Mouse (Mus musculus): ENCODE data around the gene Pcid2. TPM values are rescaled to one million over a fixed set of nuclear protein-coding genes. Genes with fewer than 3 reads are reported as not detected.
A peak's percentile ranks its signal among the peaks of the same experiment; 100 is the strongest.
"Not testable (repeated sequence)": the region's sequence is repeated elsewhere in the genome, so short reads cannot be mapped to it uniquely, and the experiment has no call there.

Gene Pcid2
- total RNA-seq, 2 experiments from 2014 or later, result 7.5 to 11.0 TPM

DNA sequence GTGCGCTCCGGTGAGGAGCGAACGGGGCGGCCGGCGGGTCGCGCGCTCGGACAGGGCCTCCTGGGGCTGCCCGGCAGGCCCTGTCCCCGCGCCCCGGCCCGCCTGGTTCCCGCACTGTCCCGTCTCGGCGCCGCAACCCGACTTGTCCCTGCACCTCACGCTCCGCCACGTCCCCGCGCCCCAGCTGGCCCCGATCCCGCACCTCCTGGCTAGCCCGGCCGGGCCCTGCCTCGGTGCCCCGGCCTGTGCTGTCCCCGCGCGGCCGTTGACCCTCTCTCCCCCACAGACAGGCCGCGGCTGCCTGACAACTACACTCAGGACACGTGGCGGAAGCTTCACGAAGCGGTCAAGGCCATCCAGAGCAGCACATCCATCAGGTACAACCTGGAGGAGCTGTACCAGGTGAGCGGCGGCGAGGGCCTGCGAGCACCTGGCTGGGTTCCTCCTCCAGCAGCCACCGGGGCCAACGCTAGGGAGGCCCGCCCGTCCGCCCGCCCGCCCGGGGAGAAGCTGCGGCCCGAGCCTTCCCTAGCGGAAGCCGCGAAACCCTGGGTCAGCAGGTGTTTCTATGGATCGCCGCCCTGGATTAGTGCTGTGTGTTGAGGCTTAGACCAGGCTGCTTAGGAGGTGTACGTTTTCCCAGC is 771 bp upstream of the Pcid2 start:
- DNase-seq, result no peak
- intact Hi-C loops (cut with DNase I), result loop anchor here (2.0 to 10.0 kb wide), 6 partner anchors 53 to 1551 kb away; partner anchors contain the start of genes Atp11a, Cars2, Ing1 and Lamp1

DNA sequence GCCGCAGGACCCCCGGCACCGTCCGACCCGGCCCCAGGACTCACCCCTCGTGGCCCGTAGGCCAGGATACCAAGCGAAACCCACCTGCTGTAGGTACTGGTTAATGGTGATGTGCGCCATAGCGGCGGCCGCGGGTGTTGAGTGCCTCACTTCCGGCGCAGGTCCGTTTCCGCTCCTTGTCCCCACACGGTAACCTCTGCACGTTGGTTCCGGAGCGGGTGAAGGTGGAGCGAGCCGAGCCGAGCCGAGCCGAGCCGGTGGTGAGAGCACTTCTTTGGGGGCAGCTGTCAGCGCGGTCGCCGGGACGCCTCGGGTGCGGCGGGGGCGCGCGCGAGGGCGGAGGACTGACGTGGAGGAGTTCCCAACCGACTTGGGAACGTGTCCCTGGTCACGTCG is 570 bp downstream of the Pcid2 start:
- DNase-seq, result peak; percentile 92 to 93
- intact Hi-C loops (cut with DNase I), result loop anchor here (2.0 to 10.0 kb wide), 7 partner anchors 54 to 1550 kb away; partner anchors contain the start of genes Atp11a, Cars2, Ing1 and Lamp1

DNA sequence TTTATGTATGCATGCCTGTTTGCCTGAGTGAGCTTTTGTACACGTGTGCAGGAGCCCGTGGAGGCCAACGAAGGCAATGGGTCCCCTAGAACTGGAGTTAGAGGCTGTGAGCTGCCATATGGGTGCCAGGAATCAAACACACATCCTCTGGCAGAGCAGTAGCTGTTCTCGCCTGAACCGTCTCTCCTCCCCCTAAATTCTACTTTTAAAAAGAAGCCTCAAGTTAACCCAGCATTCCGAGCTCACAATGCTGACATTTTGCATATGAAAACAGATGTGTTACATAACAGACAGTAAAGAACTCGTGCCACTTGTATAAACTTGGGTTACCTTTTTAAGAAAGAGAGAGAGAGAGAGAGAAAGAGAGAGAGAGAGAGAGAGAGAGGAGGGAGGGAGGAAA is 27.7 kb downstream of the Pcid2 start:
- intact Hi-C loops (cut with DNase I), result no loop called here

DNA sequence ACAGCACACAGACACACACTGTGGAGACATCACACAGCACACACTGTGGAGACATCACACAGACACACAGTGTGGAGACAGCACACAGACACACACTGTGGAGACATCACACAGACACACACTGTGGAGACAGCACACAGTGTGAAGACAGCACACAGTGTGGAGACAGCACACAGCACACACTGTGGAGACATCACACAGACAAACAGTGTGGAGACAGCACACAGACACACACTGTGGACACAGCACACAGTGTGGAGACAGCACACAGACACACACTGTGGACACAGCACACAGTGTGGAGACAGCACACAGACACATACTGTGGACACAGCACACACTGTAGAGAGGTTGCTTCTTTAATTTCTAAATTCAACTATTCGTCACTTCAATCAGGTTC is 29.7 kb downstream of the Pcid2 start:
- intact Hi-C loops (cut with DNase I); DNase-seq: not testable (repeated sequence)

More for the DNA sequence above, 27.7 kb downstream of the Pcid2 start:
- DNase-seq, result no peak

DNA sequence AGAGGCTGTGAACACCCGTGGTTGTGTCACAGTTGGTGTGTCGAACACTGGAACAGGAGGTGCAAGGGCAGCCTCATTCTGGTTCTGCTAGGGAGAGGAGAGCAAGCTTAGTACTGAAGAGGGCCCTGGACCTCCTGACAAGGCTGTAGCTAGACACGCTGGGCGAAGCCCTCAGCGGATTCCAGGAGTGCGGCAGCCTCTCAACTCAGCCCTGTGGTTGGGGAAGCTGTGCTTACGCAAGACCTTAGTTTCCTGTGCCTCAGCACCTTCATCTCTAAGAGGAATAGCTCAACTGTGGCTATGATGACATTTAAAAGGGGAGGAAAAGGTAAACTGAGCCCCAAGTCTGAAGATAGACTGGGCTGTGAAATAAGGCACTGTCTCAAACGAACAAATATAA is 30.2 kb downstream of the Pcid2 start:
- intact Hi-C loops (cut with DNase I), result no loop called here
- DNase-seq, result no peak

DNA sequence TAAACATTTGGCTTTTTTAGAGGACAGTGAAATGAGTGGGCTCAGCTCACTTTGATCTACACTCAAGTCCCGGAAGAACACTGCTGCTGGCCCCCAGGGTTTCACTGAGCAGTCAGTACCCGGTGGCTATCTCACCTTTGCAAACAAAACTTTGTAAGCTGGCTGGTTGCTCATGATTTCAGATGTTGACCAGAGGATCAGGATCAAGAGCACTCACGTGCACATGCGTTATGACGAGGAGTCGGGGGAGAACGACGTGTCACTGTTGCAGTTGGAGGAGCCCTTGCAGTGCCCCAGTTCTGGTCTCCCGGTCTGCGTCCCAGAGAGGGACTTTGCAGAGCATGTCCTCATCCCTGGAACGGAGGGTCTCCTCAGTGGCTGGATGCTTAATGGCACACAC is 32.0 kb downstream of the Pcid2 start:
- intact Hi-C loops (cut with DNase I), result no loop called here
- DNase-seq, result no peak

DNA sequence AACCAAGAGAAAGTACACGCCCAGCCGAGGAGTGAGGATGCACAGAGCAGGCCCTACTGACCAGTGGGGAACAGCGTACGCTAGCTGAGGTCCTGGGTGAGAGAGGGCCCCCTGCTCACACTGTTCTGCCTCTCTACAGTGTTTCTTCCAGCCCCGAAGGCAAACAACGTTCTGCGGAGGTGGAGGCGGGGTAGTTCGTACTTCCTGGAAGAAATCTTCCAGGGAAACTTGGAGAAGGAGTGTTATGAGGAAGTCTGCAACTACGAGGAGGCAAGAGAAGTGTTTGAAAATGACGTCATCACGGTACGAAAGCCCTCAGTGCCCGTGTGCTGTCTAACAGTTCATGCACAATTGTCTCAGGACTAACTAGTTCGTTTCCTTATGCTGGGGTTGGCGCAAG is 42.1 kb downstream of the Pcid2 start:
- DNase-seq, result no peak
- intact Hi-C loops (cut with DNase I), result no loop called here

DNA sequence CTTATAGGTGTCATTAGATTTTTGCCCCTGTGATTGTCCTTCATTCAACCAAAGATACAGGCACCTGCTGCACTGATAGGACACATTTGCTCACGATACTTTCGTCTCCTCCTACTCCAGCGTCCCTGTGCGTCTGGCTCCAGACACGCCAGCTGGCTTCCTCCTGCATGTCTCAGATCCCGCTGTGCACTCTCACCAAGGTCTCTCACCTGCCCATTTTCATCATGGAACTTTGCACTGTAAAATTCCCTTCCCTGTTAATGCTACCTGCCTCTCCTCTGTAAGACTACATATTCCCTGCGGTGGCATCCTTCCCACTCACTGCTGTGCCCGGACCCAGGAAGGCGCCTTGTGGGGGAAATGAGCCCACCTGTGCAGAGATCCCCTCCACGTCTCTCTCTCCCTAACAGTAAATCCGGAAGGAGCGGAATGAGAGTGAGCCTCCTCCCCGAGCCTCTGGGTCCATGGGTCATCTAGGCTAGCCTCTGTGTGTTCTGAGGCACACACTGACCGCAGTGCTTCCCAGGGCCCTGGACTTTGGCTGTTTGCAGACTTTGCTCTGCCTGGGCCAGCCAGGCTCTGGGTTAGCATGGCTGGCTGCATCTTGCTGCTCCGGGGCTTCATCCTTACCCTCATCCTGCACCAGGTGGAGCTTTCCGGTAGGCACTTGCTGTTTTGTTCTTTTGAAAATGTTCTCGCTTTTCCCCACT is 44.7 kb downstream of the Pcid2 start, which contains the start of gene Proz:
TSS of gene Proz (plus strand) at position 474 of the 710 bp plus-strand sequence.
- intact Hi-C loops (cut with DNase I), result no loop called here
- no peak for DNase-seq

DNA sequence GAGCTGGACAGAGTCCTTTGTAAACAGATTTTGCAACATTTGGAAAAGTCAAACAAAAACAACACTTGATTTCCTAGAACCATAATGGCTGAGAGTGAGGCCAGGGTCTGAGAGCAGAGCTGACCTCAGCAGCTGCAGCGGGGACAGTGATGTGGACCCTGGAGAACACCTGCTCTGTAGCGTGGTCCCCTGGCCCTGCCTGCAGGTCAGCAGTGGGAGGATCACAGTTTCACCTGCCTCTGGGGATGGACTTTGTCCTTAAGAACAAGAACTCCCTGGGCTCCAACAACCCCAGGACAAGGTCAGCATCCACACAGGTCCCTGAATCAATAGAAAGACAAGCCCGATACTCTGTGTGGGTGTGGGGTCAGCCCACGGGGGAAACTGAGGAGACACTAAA is 47.9 kb downstream of the Pcid2 start:
- no peak for DNase-seq
- intact Hi-C loops (cut with DNase I), result no loop called here

DNA sequence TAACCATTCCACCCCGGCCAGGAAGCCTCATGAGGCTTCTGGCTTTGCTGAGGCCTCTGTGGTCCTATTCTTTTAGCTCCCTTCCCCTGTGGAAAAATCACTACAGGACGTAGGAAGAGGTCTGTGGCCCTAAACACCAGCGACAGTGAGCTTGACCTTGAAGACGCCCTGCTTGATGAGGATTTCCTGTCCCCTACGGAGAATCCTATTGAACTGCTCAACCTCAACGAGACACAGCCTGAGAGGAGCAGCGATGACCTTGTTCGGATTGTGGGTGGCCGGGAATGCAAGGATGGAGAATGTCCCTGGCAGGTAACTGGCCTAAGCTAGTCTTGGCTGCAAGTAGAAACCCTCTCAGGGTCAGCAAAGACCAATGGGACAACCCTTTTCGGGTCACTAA is 54.7 kb downstream of the Pcid2 start:
- intact Hi-C loops (cut with DNase I), result no loop called here

DNA sequence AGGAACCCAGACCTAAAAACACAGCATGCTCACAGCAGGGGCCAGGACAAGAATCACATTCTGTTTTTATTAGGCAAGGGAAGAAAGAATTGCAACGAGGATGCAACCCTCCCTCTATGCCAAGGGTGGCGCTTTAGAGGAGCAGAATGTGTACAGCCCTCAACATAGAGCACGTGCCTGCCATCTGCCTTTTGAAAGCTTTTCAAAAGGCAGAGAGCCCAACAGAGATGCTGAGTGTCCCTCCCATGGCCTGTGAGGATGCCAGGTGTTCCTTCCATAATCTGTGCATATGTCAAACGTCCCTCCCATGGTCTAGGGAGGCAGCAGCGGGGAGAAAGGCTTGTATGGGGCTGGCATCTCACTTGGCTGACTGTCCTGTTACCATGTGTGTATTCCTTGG is 57.6 kb downstream of the Pcid2 start:
- intact Hi-C loops (cut with DNase I), result no loop called here
- no peak for DNase-seq

More for the DNA sequence above, 54.7 kb downstream of the Pcid2 start:
- DNase-seq, result no peak

DNA sequence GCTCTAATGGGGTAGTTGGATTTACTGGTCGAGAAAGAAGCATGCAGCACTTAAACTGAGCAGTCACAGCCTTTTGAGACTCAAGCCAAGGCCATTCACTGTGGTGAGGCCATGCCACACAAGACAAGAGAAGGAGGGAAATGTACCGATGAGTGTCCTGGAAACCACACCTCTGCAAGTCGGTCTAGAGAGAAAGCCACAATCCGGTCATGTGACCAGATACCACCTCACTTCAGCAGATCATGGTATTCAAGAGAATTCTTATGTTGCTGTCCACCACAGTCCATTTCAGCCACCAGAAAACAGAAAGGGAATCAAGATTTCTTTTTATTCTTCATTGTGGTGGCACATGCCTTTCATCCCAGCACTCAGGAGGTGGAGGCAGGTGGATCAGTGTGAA is 63.8 kb downstream of the Pcid2 start:
- no peak for DNase-seq
- intact Hi-C loops (cut with DNase I), result no loop called here

DNA sequence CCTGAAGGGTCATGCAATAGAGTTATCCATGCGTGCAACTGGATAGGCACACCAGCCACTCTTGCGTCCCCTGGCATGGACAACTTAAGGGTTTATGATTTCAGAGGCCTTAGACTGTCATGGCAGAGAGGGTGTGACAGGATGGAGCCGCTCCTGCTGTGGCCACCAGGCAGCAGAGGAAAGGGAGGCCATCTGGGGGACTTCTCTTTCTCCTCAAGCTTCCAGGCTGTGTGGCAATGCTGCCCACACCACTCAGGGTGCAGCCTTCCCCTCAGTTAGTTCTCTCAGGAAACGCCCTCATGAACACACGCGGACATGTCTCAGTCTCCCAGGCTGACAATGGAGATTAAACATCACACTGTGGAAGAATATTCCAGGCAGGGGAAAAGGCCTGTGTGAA is 66.2 kb downstream of the Pcid2 start:
- intact Hi-C loops (cut with DNase I), result no loop called here
- DNase-seq, result no peak

DNA sequence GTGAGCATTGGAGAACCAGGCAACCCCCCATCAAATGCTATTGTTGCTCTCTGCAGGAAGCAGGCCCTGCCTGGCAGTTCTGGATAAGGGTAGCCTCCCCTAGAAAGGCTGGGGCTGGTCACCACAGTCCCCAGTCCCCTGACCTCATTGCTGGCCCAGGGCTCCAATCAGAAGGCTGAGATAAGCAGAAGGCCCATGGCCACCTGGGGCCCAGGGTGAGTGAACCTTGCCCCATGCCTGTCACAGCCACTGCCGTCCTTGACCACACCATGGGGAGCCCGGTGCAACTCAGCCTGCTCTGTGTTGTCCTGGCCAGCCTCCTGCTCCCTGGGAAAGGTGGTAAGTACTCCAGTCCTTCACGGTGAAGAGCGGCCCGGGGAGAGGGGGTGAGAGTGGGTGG is 67.7 kb downstream of the Pcid2 start:
- DNase-seq, result no peak
- intact Hi-C loops (cut with DNase I), result no loop called here

DNA sequence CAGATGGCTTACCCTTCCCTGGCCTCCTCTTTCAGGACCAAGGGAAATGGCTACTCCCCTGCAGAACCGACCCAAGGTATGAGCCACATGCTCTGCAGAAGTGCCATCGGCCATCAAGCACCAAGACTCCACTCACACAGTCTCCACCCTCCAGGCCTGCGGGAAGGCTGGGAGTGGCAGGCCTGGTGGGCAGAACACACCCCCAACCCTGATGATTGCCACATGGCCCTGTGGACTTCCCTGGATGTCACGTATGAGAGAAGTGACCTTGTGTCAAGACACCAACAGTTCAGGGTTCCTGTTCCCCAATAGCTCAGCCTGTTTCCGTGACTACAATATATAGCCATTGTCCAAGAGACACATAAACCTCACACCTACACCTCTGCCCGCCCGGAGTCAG is 68.2 kb downstream of the Pcid2 start, which contains the start of gene F10:
TSS of gene F10 (plus strand) at position 294 of the 400 bp plus-strand sequence.
- DNase-seq, result no peak
- intact Hi-C loops (cut with DNase I), result no loop called here

DNA sequence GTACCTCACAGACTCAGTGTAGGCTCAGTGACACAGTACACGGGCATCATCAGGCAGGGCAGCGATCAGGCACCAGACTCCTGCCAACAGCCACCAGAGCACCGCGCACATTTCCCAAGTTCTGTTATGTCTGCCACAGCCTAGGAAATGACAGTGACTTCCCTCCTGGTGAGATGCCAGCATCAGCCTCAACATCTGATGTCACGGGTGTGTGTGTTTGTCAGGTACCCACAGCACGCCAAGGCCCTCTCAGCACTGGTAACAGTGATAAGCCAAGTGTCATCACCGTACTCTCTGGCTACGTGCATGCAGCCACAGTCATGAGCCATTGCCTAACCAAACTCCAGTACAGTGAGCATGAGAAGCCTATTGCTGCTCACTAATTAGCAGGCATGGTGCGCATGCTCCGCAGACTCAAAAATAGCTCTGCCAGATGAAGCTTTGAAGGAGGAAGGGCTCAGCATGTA is 68.9 kb downstream of the Pcid2 start:
- intact Hi-C loops (cut with DNase I), result no loop called here
- DNase-seq, result no peak

DNA sequence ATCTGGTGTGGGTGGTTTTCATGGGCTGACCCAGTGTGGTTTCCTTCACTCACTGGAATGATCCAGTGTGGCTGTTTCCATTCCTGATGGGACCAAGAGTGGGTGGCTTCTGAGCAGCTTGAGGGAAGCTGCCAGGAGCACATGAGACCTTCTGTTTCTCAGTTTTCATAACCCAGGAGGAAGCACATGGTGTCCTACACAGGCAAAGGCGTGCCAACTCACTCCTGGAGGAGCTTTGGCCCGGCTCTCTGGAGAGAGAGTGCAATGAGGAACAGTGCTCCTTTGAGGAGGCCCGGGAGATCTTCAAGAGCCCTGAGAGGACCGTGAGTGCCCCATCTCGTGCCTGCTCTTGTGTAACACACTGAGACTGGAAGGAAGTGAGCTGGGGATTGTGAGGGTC is 76.8 kb downstream of the Pcid2 start:
- intact Hi-C loops (cut with DNase I), result no loop called here
- no peak for DNase-seq

DNA sequence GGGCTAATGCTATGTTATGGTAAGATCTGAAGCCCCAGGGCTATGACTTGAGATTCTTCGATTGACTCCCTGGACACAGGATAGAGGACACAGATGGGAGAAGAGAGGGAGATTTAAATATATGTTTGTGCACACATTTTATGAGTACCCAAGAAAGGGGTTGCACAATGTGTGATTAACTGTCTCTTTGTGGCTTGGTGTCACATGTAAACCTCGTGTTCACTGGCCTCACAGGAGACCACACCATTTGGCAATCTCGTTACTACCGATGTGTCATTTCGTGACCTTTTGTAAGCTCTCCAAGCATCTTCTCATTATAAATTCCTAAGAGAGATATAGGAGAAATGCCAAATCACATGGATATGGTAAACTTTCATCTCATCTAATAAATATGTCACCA is 77.6 kb downstream of the Pcid2 start:
- intact Hi-C loops (cut with DNase I), result no loop called here
- no peak for DNase-seq
